Comparison of ENCODE assay signal across 8 mouse cellular contexts in the genomic region with DNA sequence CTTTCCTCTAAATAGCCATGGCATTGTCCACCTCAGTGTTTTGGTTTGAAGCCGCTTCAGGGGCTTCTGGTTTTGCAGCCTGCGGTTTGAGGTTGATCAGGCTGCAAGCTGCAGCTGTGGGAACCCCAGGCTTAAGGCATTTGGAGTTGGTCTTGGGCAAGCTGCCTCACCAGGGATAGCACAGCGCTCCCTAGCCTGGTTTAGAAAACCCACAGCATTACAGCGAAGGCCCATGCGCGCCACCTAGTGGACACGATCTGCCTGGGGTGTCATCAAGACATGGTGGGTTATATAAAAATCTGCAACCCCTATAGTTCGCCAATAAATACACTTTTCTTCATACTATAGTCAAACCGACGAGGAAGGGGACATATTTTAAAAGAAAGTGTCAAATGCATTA.
DNase-seq lines count a peak whose midpoint lies in the region; ATAC-seq lines count a peak whose summit lies in the region.

No protein-coding gene starts in this region.

- intact Hi-C loops in left cerebral cortex, postnatal 14 days (cut with DNase I) = no loop called here

- peaks cover 35% of the 10 kb centered on the region for H3K27me3 ChIP-seq in intestine, embryonic 14.5 days (replicated peaks; ENCODE audit: control insufficient read depth, insufficient read depth, low read length)

- H3K4me3 ChIP-seq in intestine, embryonic 14.5 days (ENCODE audit: low read depth, low read length) = no peak overlapping the region

- peaks cover 5% of the 10 kb centered on the region; the same call in 1 of the 2 replicates for H3K4me1 ChIP-seq in intestine, embryonic 14.5 days (replicated peaks; ENCODE audit: control insufficient read depth, insufficient read depth, low read length)

- peak; percentile 86 to 96 for DNase-seq in adrenal gland, adult (ENCODE audit: inconsistent age in 2 of 2, low spot score in 1 of 2)
- DNase-seq in embryo, embryonic 10.5 days (ENCODE audit: low spot score) = peak; percentile 95
- DNase-seq in gastrocnemius, postnatal 25 days = peak; percentile 72
- peak; percentile 96 for DNase-seq in intestine, embryonic 14.5 days (ENCODE audit: low spot score)
- peak; percentile 90 to 91 for DNase-seq in left cerebral cortex, postnatal 14 days (ENCODE audit: low spot score in 2 of 2)
- peak; percentile 82 to 88 for DNase-seq in right cerebral cortex, postnatal 10 days (ENCODE audit: low spot score in 2 of 2)
- DNase-seq in urinary bladder, postnatal 14 days (ENCODE audit: low spot score) = peak; percentile 92

- H3K9me3 ChIP-seq in intestine, embryonic 14.5 days (ENCODE audit: control insufficient read depth, low read length) = no peaks in the 10 kb centered on the region

- WGBS in intestine, embryonic 14.5 days = 6% methylated on average over 10 of the region's 10 CpGs

- H3K27ac ChIP-seq in intestine, embryonic 14.5 days (ENCODE audit: low read depth) = no peak overlapping the region

- no peak overlapping the region for H3K9ac ChIP-seq in intestine, embryonic 14.5 days (ENCODE audit: low read length)

- H3K4me2 ChIP-seq in intestine, embryonic 14.5 days (ENCODE audit: low read length) = peak overlapping the region; percentile 42

- 0 out of 2 replicates have a peak, but pooled peaks have one; percentile 41 for ATAC-seq in intestine, embryonic 14.5 days (replicated peaks; ENCODE audit: low FRiP score, low TSS enrichment, low read depth)
- peak; percentile 95 for ATAC-seq in megakaryocyte-erythroid progenitor cell, adult 5-6 weeks (replicated peaks; ENCODE audit: low FRiP score, low TSS enrichment, poor library complexity, severe bottlenecking)

- no peaks in the 10 kb centered on the region for H3K36me3 ChIP-seq in intestine, embryonic 14.5 days (ENCODE audit: control insufficient read depth, insufficient read depth, low read length)
